Mouse (Mus musculus): ENCODE measurements at regions not wholly inside any gene's neighbourhood (a gene's known extent, or its start where the extent isn't known, plus 50 kb on each side); places are given as distances from the start of the nearest gene placed in this dataset.

- Histone ChIP-seq H3K9ac (no peak overlapping the region), H3K4me1 (no peaks in the 10 kb centered on the region), H3K4me3 (no peak overlapping the region), H3K27ac (no peak overlapping the region), H3K36me3 (no peaks in the 10 kb centered on the region), H3K4me2 (no peak overlapping the region), H3K27me3 (no peaks in the 10 kb centered on the region), H3K9me3 (no peaks in the 10 kb centered on the region)
- ATAC-seq (ENCODE audit: borderline replicate concordance, extremely low read depth, low FRiP score, low TSS enrichment), result peak; percentile 65; the same call in 1 of the 2 replicates
- 91% methylated on average over 3 of the region's 3 CpGs for WGBS
These were observed 638.9 kb upstream of the Gm38303 start for GRCm38 (mm10) chr3:10974429-10974828.

- Histone ChIP-seq H3K4me2 (no peak overlapping the region), H3K36me3 (no peaks in the 10 kb centered on the region), H3K9ac (no peak overlapping the region), H3K27ac (no peak overlapping the region), H3K4me3 (no peak overlapping the region), H3K4me1 (no peaks in the 10 kb centered on the region), H3K9me3 (no peaks in the 10 kb centered on the region), H3K27me3 (no peaks in the 10 kb centered on the region)
- 50% methylated on average over 1 of the region's 1 CpGs for WGBS
- peak; percentile 72; the same call in 1 of the 2 replicates for ATAC-seq (ENCODE audit: borderline replicate concordance, extremely low read depth, low FRiP score, low TSS enrichment)
These were observed 617.1 kb upstream of the Gm38303 start for GRCm38 (mm10) chr3:10952583-10952982.

- Histone ChIP-seq H3K4me3 (no peak overlapping the region), H3K4me2 (no peak overlapping the region), H3K4me1 (no peaks in the 10 kb centered on the region), H3K27me3 (no peaks in the 10 kb centered on the region), H3K9ac (no peak overlapping the region), H3K27ac (no peak overlapping the region), H3K36me3 (no peaks in the 10 kb centered on the region), H3K9me3 (no peaks in the 10 kb centered on the region)
- no peak for ATAC-seq (ENCODE audit: borderline replicate concordance, extremely low read depth, low FRiP score, low TSS enrichment)
- 85% methylated on average over 3 of the region's 3 CpGs for WGBS
These were observed 581.6 kb upstream of the Gm38303 start for GRCm38 (mm10) chr3:10917056-10917455.

GRCm38 (mm10) chr3:10891981-10892380, 556.5 kb upstream of the Gm38303 start:
- Histone ChIP-seq H3K36me3 (no peaks in the 10 kb centered on the region), H3K27me3 (no peaks in the 10 kb centered on the region), H3K4me2 (no peak overlapping the region), H3K4me1 (no peaks in the 10 kb centered on the region), H3K27ac (no peak overlapping the region), H3K9me3 (no peaks in the 10 kb centered on the region), H3K9ac (no peak overlapping the region), H3K4me3 (no peak overlapping the region)
- ATAC-seq (ENCODE audit: borderline replicate concordance, extremely low read depth, low FRiP score, low TSS enrichment), result no peak
- WGBS, result 65% methylated on average over 2 of the region's 2 CpGs
